Mouse (Mus musculus) forebrain, postnatal 0 days (tissue): Measurements from ENCODE around the gene Ttc9c. TPM values are rescaled to one million over a fixed set of nuclear protein-coding genes. Genes with fewer than 3 reads are reported as not detected.

Source experiments
- ATAC-seq: fragments of 200-750 bp; cut with Nextera tagmentation; 2 replicates; pipeline ENCODE4 v1.8.0; 2017; ENCODE audit warnings: mild to moderate bottlenecking, moderate library complexity
- DNase-seq: peaks from one replicate; pipeline ENCODE4 v3.0.0-alpha.2; 2015
- H3K27ac ChIP-seq: fragments of 300-500 bp; sonication (generic); 2 replicates; pipeline ENCODE4 v1.5.1; 2014; ENCODE audit warnings: low read depth, mild to moderate bottlenecking, antibody characterized with exemption, low read length, moderate library complexity, mixed read lengths
- H3K27me3 ChIP-seq: fragments of 300-500 bp; sonication (generic); 2 replicates; pipeline ENCODE4 v1.6.1; 2014; ENCODE audit warnings: mild to moderate bottlenecking, low read length, mixed read lengths; ENCODE audit not compliant: insufficient read depth
- H3K36me3 ChIP-seq: fragments of 300-500 bp; sonication (generic); 2 replicates; pipeline ENCODE4 v1.6.1; 2014; ENCODE audit warnings: mild to moderate bottlenecking, moderate library complexity; ENCODE audit not compliant: insufficient read depth
- H3K4me1 ChIP-seq: fragments of 300-500 bp; sonication (generic); 2 replicates; pipeline ENCODE4 v1.6.1; 2014; ENCODE audit warnings: antibody characterized with exemption; ENCODE audit not compliant: insufficient read depth
- H3K4me2 ChIP-seq: fragments of 300-500 bp; sonication (generic); 2 replicates; pipeline ENCODE4 v1.6.1; 2014; ENCODE audit warnings: low read depth, mild to moderate bottlenecking, moderate library complexity
- H3K4me3 ChIP-seq: fragments of 300-500 bp; sonication (generic); 2 replicates; pipeline ENCODE4 v1.5.1; 2014; ENCODE audit warnings: low read depth, low read length, mixed read lengths
- H3K9ac ChIP-seq: fragments of 300-500 bp; sonication (generic); 2 replicates; pipeline ENCODE4 v1.6.1; 2014; ENCODE audit warnings: mild to moderate bottlenecking
- H3K9me3 ChIP-seq: fragments of 300-500 bp; sonication (generic); 2 replicates; pipeline ENCODE4 v1.6.1; 2016; ENCODE audit warnings: low read length
- CTCF ChIP-seq: sonication (generic); IDR thresholded peaks from 2 replicates; pipeline ENCODE4 v1.5.1; 2016; ENCODE audit warnings: antibody characterized with exemption, control low read depth, low read depth
- WGBS: fragments of 180-500 bp; shearing (Covaris S2); extraction: QIAGEN DNeasy Blood & Tissue Kit; methylation state at CpG from one replicate; pipeline ENCODE4 v1.1.7; 2014; 5-methylcytosine and 5-hydroxymethylcytosine counted together
- polyA plus RNA-seq: library from polyadenylated mRNA; unstranded; fragments of >200 nt; fragmentation: Nextera tagmentation; extraction: Ambion mirVana; gene quantifications from 2 replicates; pipeline ENCODE4 v1.2.1, GENCODE M21; 2015
- total RNA-seq: library from RNA; depleted of rRNA; stranded (reverse); fragments of >200 nt; gene quantifications from 2 replicates; pipeline ENCODE4 v1.2.3, GENCODE M21; 2014

Ttc9c gene
- total and polyA plus RNA-seq, 2 experiments from 2014 or later: 44.4 to 71.9 TPM

GRCm38 (mm10) chr19:8774086-8774835 is 44.9 kb downstream of the Ttc9c start, which contains the start of gene Tmem179b:
Gene Tmem179b (minus strand): TSS chr19:8774467.
- peak within 1 kb of the TSS; percentile 86 for H3K9ac ChIP-seq
- H3K4me2 ChIP-seq: peak within 1 kb of the TSS; percentile 90
- DNase-seq (peak; percentile 97), ATAC-seq (peak; percentile 95)
- H3K36me3 ChIP-seq: peaks cover 24% of the 10 kb centered on the region
- WGBS: under 1% methylated on average over 65 of the region's 68 CpGs
- H3K27me3 ChIP-seq: no peaks in the 10 kb centered on the region
- peaks cover 21% of the 10 kb centered on the region for H3K4me1 ChIP-seq
- H3K4me3 ChIP-seq: peak within 1 kb of the TSS; percentile 58
- H3K27ac ChIP-seq: peak within 1 kb of the TSS; percentile 93
- no peaks in the 10 kb centered on the region for H3K9me3 ChIP-seq
- TF ChIP-seq CTCF: peak; percentile 20; the same call in 1 of the 2 replicates

GRCm38 (mm10) chr19:8773409-8773808 is 45.7 kb downstream of the Ttc9c start:
- Histone ChIP-seq H3K36me3 (peaks cover 28% of the 10 kb centered on the region), H3K4me1 (peaks cover 21% of the 10 kb centered on the region), H3K4me3 (peak overlapping the region; percentile 58; the same call in 1 of the 2 replicates), H3K27ac (no peak overlapping the region), H3K4me2 (peak overlapping the region; percentile 90), H3K9ac (no peak overlapping the region), H3K9me3 (no peaks in the 10 kb centered on the region), H3K27me3 (no peaks in the 10 kb centered on the region)
- TF ChIP-seq CTCF: no peak
- 62% methylated on average over 6 of the region's 6 CpGs for WGBS
- no peak for ATAC-seq
- no peak for DNase-seq

- no peak overlapping the region for H3K27ac ChIP-seq
- 87% methylated on average over 5 of the region's 5 CpGs for whole genome bisulfite sequencing
These were observed 46.1 kb downstream of the Ttc9c start for GRCm38 (mm10) chr19:8772996-8773395.

GRCm38 (mm10) chr19:8770567-8771270 is 48.4 kb downstream of the Ttc9c start, which contains the start of gene Tmem223:
Gene Tmem223 (plus strand): TSS chr19:8770996.
- Histone ChIP-seq H3K9ac (peak within 1 kb of the TSS; percentile 97), H3K4me1 (peaks cover 21% of the 10 kb centered on the region), H3K4me2 (peak within 1 kb of the TSS; percentile 62), H3K27ac (peak within 1 kb of the TSS; percentile 94), H3K27me3 (no peaks in the 10 kb centered on the region), H3K9me3 (no peaks in the 10 kb centered on the region), H3K4me3 (peak within 1 kb of the TSS; percentile 74), H3K36me3 (peaks cover 48% of the 10 kb centered on the region)
- peak; percentile 57 for TF ChIP-seq CTCF
- peak; percentile 89 for DNase-seq
- ATAC-seq: peak; percentile 67
- 18% methylated on average over 29 of the region's 29 CpGs for WGBS

More at GRCm38 (mm10) chr19:8772996-8773395, 46.1 kb downstream of the Ttc9c start:
- H3K4me2 ChIP-seq: no peak overlapping the region
- ATAC-seq (no peak), DNase-seq (no peak)
- H3K36me3 ChIP-seq: peaks cover 28% of the 10 kb centered on the region
- H3K4me1 ChIP-seq: peaks cover 21% of the 10 kb centered on the region
- TF ChIP-seq CTCF: no peak
- no peak overlapping the region for H3K4me3 ChIP-seq
- no peaks in the 10 kb centered on the region for H3K27me3 ChIP-seq
- H3K9ac ChIP-seq: no peak overlapping the region
- no peaks in the 10 kb centered on the region for H3K9me3 ChIP-seq

- Histone ChIP-seq H3K4me1 (peaks cover 4% of the 10 kb centered on the region; the same call in 1 of the 2 replicates), H3K4me3 (no peak overlapping the region), H3K9ac (no peak overlapping the region), H3K9me3 (0 out of 2 replicates have a peak, but pooled peaks cover 5% of the 10 kb centered on the region), H3K36me3 (peaks cover 80% of the 10 kb centered on the region), H3K27ac (no peak overlapping the region), H3K4me2 (no peak overlapping the region), H3K27me3 (no peaks in the 10 kb centered on the region)
- no peak for ATAC-seq
- 99% methylated on average over 9 of the region's 9 CpGs for WGBS
- TF ChIP-seq CTCF: no peak
- DNase-seq: no peak
These were observed 53.6 kb downstream of the Ttc9c start for GRCm38 (mm10) chr19:8765562-8765961.

- no peak overlapping the region for H3K9ac ChIP-seq
- H3K4me1 ChIP-seq: peaks cover 6% of the 10 kb centered on the region
- no peak for DNase-seq
- no peak for ATAC-seq
- no peak overlapping the region for H3K27ac ChIP-seq
- no peak overlapping the region for H3K4me2 ChIP-seq
- no peak overlapping the region for H3K4me3 ChIP-seq
- no peak for TF ChIP-seq CTCF
- no peaks in the 10 kb centered on the region for H3K27me3 ChIP-seq
- WGBS: 91% methylated on average over 4 of the region's 4 CpGs
- H3K36me3 ChIP-seq: peaks cover 63% of the 10 kb centered on the region
- H3K9me3 ChIP-seq: 0 out of 2 replicates have a peak, but pooled peaks cover 5% of the 10 kb centered on the region
These were observed 55.9 kb downstream of the Ttc9c start for GRCm38 (mm10) chr19:8763276-8763675.
